Mouse (Mus musculus) spleen, adult 2 months (tissue): ENCODE results near the gene Trf.

Experiments used
- CTCF ChIP-seq: fragments of 200-500 bp; IDR thresholded peaks from 2 replicates; pipeline ENCODE4 v1.5.1; 2011; ENCODE audit warnings: mild to moderate bottlenecking, inconsistent platforms; ENCODE audit not compliant: insufficient read depth, insufficient read length, insufficient replicate concordance; ENCODE audit errors: extremely low read depth
- POLR2A ChIP-seq: fragments of 200-500 bp; IDR thresholded peaks from 2 replicates; pipeline ENCODE4 v1.6.1; 2011; ENCODE audit warnings: low read depth, low read length, inconsistent platforms

GRCm38 (mm10) chr9:103230151-103230951 is at the start of gene Trf, which contains the start of gene Gm20425:
- TF ChIP-seq CTCF = no peak
- no peak for TF ChIP-seq POLR2A
